Mouse (Mus musculus) liver, embryonic 16.5 days (tissue): ENCODE measurements around the gene Prkn. TPM values are rescaled to one million over a fixed set of nuclear protein-coding genes. Genes with fewer than 3 reads are reported as not detected.

Experiments used
- ATAC-seq: fragments of 200-750 bp; cut with Nextera tagmentation; 2 replicates; pipeline ENCODE4 v1.8.0; 2017; ENCODE audit warnings: low read depth, mild to moderate bottlenecking, moderate number of reproducible peaks, moderate library complexity
- H3K27ac ChIP-seq: fragments of 300-500 bp; sonication (generic); 2 replicates; pipeline ENCODE4 v1.5.1; 2014; ENCODE audit warnings: mild to moderate bottlenecking, low read length
- H3K27me3 ChIP-seq: fragments of 300-500 bp; sonication (generic); 2 replicates; pipeline ENCODE4 v1.6.1; 2014; ENCODE audit warnings: low read depth, low read length, mixed read lengths; ENCODE audit not compliant: control insufficient read depth, insufficient read depth
- H3K36me3 ChIP-seq: fragments of 300-500 bp; sonication (generic); 2 replicates; pipeline ENCODE4 v1.6.1; 2014; ENCODE audit warnings: mild to moderate bottlenecking; ENCODE audit not compliant: control insufficient read depth, insufficient read depth
- H3K4me1 ChIP-seq: fragments of 300-500 bp; sonication (generic); 2 replicates; pipeline ENCODE4 v1.6.1; 2014; ENCODE audit warnings: low read depth, low read length, mixed read lengths; ENCODE audit not compliant: control insufficient read depth
- H3K4me2 ChIP-seq: fragments of 300-500 bp; sonication (generic); 2 replicates; pipeline ENCODE4 v1.6.1; 2014; ENCODE audit warnings: low read depth, low read length, mixed read lengths
- H3K4me3 ChIP-seq: fragments of 300-500 bp; sonication (generic); 2 replicates; pipeline ENCODE4 v1.5.1; 2014; ENCODE audit warnings: low read depth, mild to moderate bottlenecking, low read length
- H3K9ac ChIP-seq: fragments of 300-500 bp; sonication (generic); 2 replicates; pipeline ENCODE4 v1.6.1; 2014; ENCODE audit warnings: low read depth, low read length
- H3K9me3 ChIP-seq: fragments of 300-500 bp; sonication (generic); replicated peaks from 2 replicates; pipeline ENCODE4 v1.6.1; 2016; ENCODE audit warnings: low read length; ENCODE audit not compliant: control insufficient read depth
- WGBS: fragments of 180-500 bp; shearing (Covaris S2); extraction: QIAGEN DNeasy Blood & Tissue Kit; methylation state at CpG from one replicate; pipeline ENCODE4 v1.1.7; 2014; ENCODE audit not compliant: insufficient replicate concordance; 5-methylcytosine and 5-hydroxymethylcytosine counted together
- polyA plus RNA-seq: library from polyadenylated mRNA; unstranded; fragments of >200 nt; fragmentation: Nextera tagmentation; extraction: Ambion mirVana; gene quantifications from 2 replicates; pipeline ENCODE4 v1.2.1, GENCODE M21; 2015

Gene Prkn
- polyA plus RNA-seq, 1 experiment from 2014 or later: 0.70 TPM

- Histone ChIP-seq H3K9ac (no peak overlapping the region), H3K27me3 (no peaks in the 10 kb centered on the region), H3K4me1 (no peaks in the 10 kb centered on the region), H3K36me3 (no peaks in the 10 kb centered on the region), H3K4me3 (no peak overlapping the region), H3K4me2 (no peak overlapping the region), H3K9me3 (no peaks in the 10 kb centered on the region), H3K27ac (no peak overlapping the region)
- WGBS: 68% methylated on average over 5 of the region's 5 CpGs
- no peak for ATAC-seq
Measured at GRCm38 (mm10) chr17:11087088-11087487, 246.9 kb downstream of the Prkn start.

- H3K4me1 ChIP-seq: no peaks in the 10 kb centered on the region
- H3K36me3 ChIP-seq: no peaks in the 10 kb centered on the region
- H3K9me3 ChIP-seq: no peaks in the 10 kb centered on the region
- H3K9ac ChIP-seq: no peak overlapping the region
- H3K4me3 ChIP-seq: no peak overlapping the region
- 53% methylated on average over 8 of the region's 8 CpGs for WGBS
- H3K4me2 ChIP-seq: no peak overlapping the region
- no peaks in the 10 kb centered on the region for H3K27me3 ChIP-seq
- H3K27ac ChIP-seq: no peak overlapping the region
- ATAC-seq: no peak
Measured at GRCm38 (mm10) chr17:11087823-11088222, 247.6 kb downstream of the Prkn start.

- Histone ChIP-seq H3K27ac (no peak overlapping the region), H3K4me1 (no peaks in the 10 kb centered on the region), H3K27me3 (no peaks in the 10 kb centered on the region), H3K4me3 (no peak overlapping the region), H3K36me3 (no peaks in the 10 kb centered on the region), H3K9ac (no peak overlapping the region), H3K4me2 (no peak overlapping the region), H3K9me3 (no peaks in the 10 kb centered on the region)
- no peak for ATAC-seq
- WGBS: 64% methylated on average over 6 of the region's 6 CpGs
Measured at GRCm38 (mm10) chr17:11089361-11089760, 249.2 kb downstream of the Prkn start.

- no peak overlapping the region for H3K4me3 ChIP-seq
- H3K27ac ChIP-seq: no peak overlapping the region
- H3K27me3 ChIP-seq: no peaks in the 10 kb centered on the region
- no peak overlapping the region for H3K4me2 ChIP-seq
- H3K9me3 ChIP-seq: no peaks in the 10 kb centered on the region
- WGBS: 35% methylated on average over 6 of the region's 6 CpGs
- H3K36me3 ChIP-seq: no peaks in the 10 kb centered on the region
- ATAC-seq: no peak
- no peak overlapping the region for H3K9ac ChIP-seq
- no peaks in the 10 kb centered on the region for H3K4me1 ChIP-seq
Measured at GRCm38 (mm10) chr17:11092900-11093299, 252.7 kb downstream of the Prkn start.

- H3K27me3 ChIP-seq: no peaks in the 10 kb centered on the region
Measured at GRCm38 (mm10) chr17:11093321-11093720, 253.1 kb downstream of the Prkn start.

GRCm38 (mm10) chr17:11107007-11107406 lies 266.8 kb downstream of the Prkn start:
- 39% methylated on average over 3 of the region's 3 CpGs for WGBS

More at GRCm38 (mm10) chr17:11093321-11093720, 253.1 kb downstream of the Prkn start:
- no peaks in the 10 kb centered on the region for H3K4me1 ChIP-seq
- no peak overlapping the region for H3K9ac ChIP-seq
- no peak overlapping the region for H3K27ac ChIP-seq
- H3K36me3 ChIP-seq: no peaks in the 10 kb centered on the region
- WGBS: 54% methylated on average over 3 of the region's 3 CpGs
- H3K4me2 ChIP-seq: no peak overlapping the region
- no peaks in the 10 kb centered on the region for H3K9me3 ChIP-seq
- no peak for ATAC-seq
- no peak overlapping the region for H3K4me3 ChIP-seq

GRCm38 (mm10) chr17:11107916-11108315 lies 267.7 kb downstream of the Prkn start:
- Histone ChIP-seq H3K9me3 (no peaks in the 10 kb centered on the region), H3K4me3 (no peak overlapping the region), H3K36me3 (no peaks in the 10 kb centered on the region), H3K4me2 (no peak overlapping the region), H3K4me1 (no peaks in the 10 kb centered on the region), H3K27ac (no peak overlapping the region), H3K27me3 (no peaks in the 10 kb centered on the region), H3K9ac (no peak overlapping the region)
- 31% methylated on average over 2 of the region's 2 CpGs for WGBS
- ATAC-seq: no peak

More at GRCm38 (mm10) chr17:11107007-11107406, 266.8 kb downstream of the Prkn start:
- H3K4me2 ChIP-seq: no peak overlapping the region
- H3K27me3 ChIP-seq: no peaks in the 10 kb centered on the region
- no peaks in the 10 kb centered on the region for H3K4me1 ChIP-seq
- H3K27ac ChIP-seq: no peak overlapping the region
- H3K9ac ChIP-seq: no peak overlapping the region
- ATAC-seq: no peak
- H3K4me3 ChIP-seq: no peak overlapping the region
- H3K9me3 ChIP-seq: no peaks in the 10 kb centered on the region
- H3K36me3 ChIP-seq: no peaks in the 10 kb centered on the region

- Histone ChIP-seq H3K4me3 (no peak overlapping the region), H3K4me1 (no peaks in the 10 kb centered on the region), H3K27ac (no peak overlapping the region), H3K4me2 (no peak overlapping the region), H3K9me3 (no peaks in the 10 kb centered on the region), H3K9ac (no peak overlapping the region), H3K27me3 (no peaks in the 10 kb centered on the region), H3K36me3 (no peaks in the 10 kb centered on the region)
- ATAC-seq: no peak
- WGBS: 61% methylated on average over 10 of the region's 10 CpGs
Measured at GRCm38 (mm10) chr17:11117508-11117907, 277.3 kb downstream of the Prkn start.

- Histone ChIP-seq H3K9me3 (no peaks in the 10 kb centered on the region), H3K27me3 (no peaks in the 10 kb centered on the region), H3K4me1 (no peaks in the 10 kb centered on the region), H3K9ac (no peak overlapping the region), H3K4me3 (no peak overlapping the region), H3K36me3 (no peaks in the 10 kb centered on the region), H3K27ac (no peak overlapping the region), H3K4me2 (no peak overlapping the region)
- ATAC-seq: no peak
- WGBS: 69% methylated on average over 7 of the region's 7 CpGs
Measured at GRCm38 (mm10) chr17:11124048-11124447, 283.9 kb downstream of the Prkn start.
